ENCODE assay signal across 8 mouse cellular contexts in genomic region chr10:95254453-95255001, GRCm38 (mm10).
DNase-seq lines count a peak whose midpoint lies in the region; ATAC-seq and TF ChIP-seq lines count a peak whose summit lies in the region.

No protein-coding gene starts in this region.

- H3K4me2 ChIP-seq in midbrain, embryonic 13.5 days (replicated peaks): peak overlapping the region; percentile 7

- no peak overlapping the region for H3K9ac ChIP-seq in midbrain, embryonic 13.5 days (replicated peaks)

- no peaks in the 10 kb centered on the region for H3K9me3 ChIP-seq in midbrain, embryonic 13.5 days

- H3K27me3 ChIP-seq in midbrain, embryonic 13.5 days: no peaks in the 10 kb centered on the region; the same call in 1 of the 2 replicates

- 35% methylated on average over 13 of the region's 13 CpGs for WGBS in midbrain, embryonic 13.5 days

- peaks cover 44% of the 10 kb centered on the region for H3K4me1 ChIP-seq in midbrain, embryonic 13.5 days (replicated peaks)

- H3K4me3 ChIP-seq in left cerebral cortex, adult 2 months: 0 out of 2 replicates have a peak overlapping the region, but pooled peaks have one; percentile 6
- H3K4me3 ChIP-seq in midbrain, embryonic 13.5 days (replicated peaks): no peak overlapping the region

- TF ChIP-seq CTCF in left cerebral cortex, adult 2 months (IDR thresholded peaks at IDR 0.05): peak; percentile 4; the same call in 1 of the 2 replicates

- intact Hi-C loops in left cerebral cortex, adult 2 months (cut with DNase I): no loop called here

- no peak overlapping the region for H3K27ac ChIP-seq in left cerebral cortex, adult 2 months
- 0 out of 2 replicates have a peak overlapping the region, but pooled peaks have one; percentile 35 for H3K27ac ChIP-seq in midbrain, embryonic 13.5 days

- H3K36me3 ChIP-seq in midbrain, embryonic 13.5 days: no peaks in the 10 kb centered on the region

- no peak for DNase-seq in left cerebral cortex, adult 2 months (ENCODE audit: extremely low spot score in 1 of 2, low spot score in 2 of 2)
- DNase-seq in left cerebral cortex, adult 9 months (ENCODE audit: low spot score in 2 of 2): no peak
- DNase-seq in gastrocnemius, postnatal 25 days: peak; percentile 42
- peak; percentile 46 for DNase-seq in kidney, postnatal 10 days
- DNase-seq in retina, postnatal 1 day: no peak

- ATAC-seq in cerebellum, adult (ENCODE audit: insufficient number of reproducible peaks, low FRiP score, low TSS enrichment): peak; percentile 69
- 0 out of 2 replicates have a peak, but pooled peaks have one; percentile 22 for ATAC-seq in midbrain, embryonic 13.5 days
- no peak for ATAC-seq in activated CD4-positive, CD25-positive, alpha-beta regulatory T cell, adult 4 months

Comparison
In these comparisons a context has a peak if more than half of its experiments do, and no peak if none do; other contexts are left out.
1. DNase-seq: peak in gastrocnemius, postnatal 25 days (single experiment) and kidney, postnatal 10 days (single experiment); none in left cerebral cortex, adult 2 months (0 of 2), left cerebral cortex, adult 9 months (0 of 2) and retina, postnatal 1 day (single experiment).